Mouse (Mus musculus) embryonic facial prominence, embryonic 11.5 days (tissue): ENCODE measurements around the gene Mfsd9. TPM values are rescaled to one million over a fixed set of nuclear protein-coding genes. Genes with fewer than 3 reads are reported as not detected.

ENCODE experiments used
- ATAC-seq: fragments of 200-750 bp; cut with Nextera tagmentation; replicated peaks from 2 replicates; pipeline ENCODE4 v1.8.0; 2017; ENCODE audit warnings: low read depth; ENCODE audit not compliant: insufficient number of reproducible peaks, low FRiP score, low TSS enrichment
- DNase-seq: peaks from one replicate; pipeline ENCODE4 v3.0.0-alpha.2; 2015; ENCODE audit warnings: low spot score
- H3K27ac ChIP-seq: fragments of 300-500 bp; sonication (generic); replicated peaks from 2 replicates; pipeline ENCODE4 v1.5.1; 2014; ENCODE audit warnings: mild to moderate bottlenecking, low read depth, low read length, control low read depth
- H3K27me3 ChIP-seq: fragments of 300-500 bp; sonication (generic); 2 replicates; pipeline ENCODE4 v1.6.1; 2014; ENCODE audit warnings: mild to moderate bottlenecking, low read length, moderate library complexity, mixed read lengths; ENCODE audit not compliant: control insufficient read depth, insufficient read depth
- H3K36me3 ChIP-seq: fragments of 300-500 bp; sonication (generic); replicated peaks from 2 replicates; pipeline ENCODE4 v1.6.1; 2014; ENCODE audit warnings: low read depth, mild to moderate bottlenecking, low read length, moderate library complexity, mixed read lengths; ENCODE audit not compliant: control insufficient read depth, insufficient read depth
- H3K4me1 ChIP-seq: fragments of 300-500 bp; sonication (generic); 2 replicates; pipeline ENCODE4 v1.6.1; 2014; ENCODE audit warnings: low read length, mixed read lengths; ENCODE audit not compliant: control insufficient read depth, insufficient read depth
- H3K4me2 ChIP-seq: fragments of 300-500 bp; sonication (generic); 2 replicates; pipeline ENCODE4 v1.6.1; 2014; ENCODE audit warnings: low read depth, mild to moderate bottlenecking, control low read depth, low read length, moderate library complexity
- H3K4me3 ChIP-seq: fragments of 300-500 bp; sonication (generic); 2 replicates; pipeline ENCODE4 v1.5.1; 2014; ENCODE audit warnings: low read depth, low read length, control low read depth
- H3K9ac ChIP-seq: fragments of 300-500 bp; sonication (generic); replicated peaks from 2 replicates; pipeline ENCODE4 v1.6.1; 2014; ENCODE audit warnings: mild to moderate bottlenecking, control low read depth, low read length
- H3K9me3 ChIP-seq: fragments of 300-500 bp; sonication (generic); replicated peaks from 2 replicates; pipeline ENCODE4 v1.6.1; 2016; ENCODE audit warnings: mild to moderate bottlenecking, low read length, inconsistent platforms, mixed read lengths; ENCODE audit not compliant: control insufficient read depth
- WGBS: fragments of 180-500 bp; shearing (Covaris S2); extraction: QIAGEN DNeasy Blood & Tissue Kit; methylation state at CpG from one replicate; pipeline ENCODE4 v1.1.7; 2014; 5-methylcytosine and 5-hydroxymethylcytosine counted together
- polyA plus RNA-seq: library from polyadenylated mRNA; unstranded; fragments of >200 nt; fragmentation: Nextera tagmentation; extraction: Ambion mirVana; gene quantifications from 2 replicates; pipeline ENCODE4 v1.2.1, GENCODE M21; 2014

The Mfsd9 gene
- polyA plus RNA-seq: 2.6 and 3.8 TPM in 2 replicates

DNA sequence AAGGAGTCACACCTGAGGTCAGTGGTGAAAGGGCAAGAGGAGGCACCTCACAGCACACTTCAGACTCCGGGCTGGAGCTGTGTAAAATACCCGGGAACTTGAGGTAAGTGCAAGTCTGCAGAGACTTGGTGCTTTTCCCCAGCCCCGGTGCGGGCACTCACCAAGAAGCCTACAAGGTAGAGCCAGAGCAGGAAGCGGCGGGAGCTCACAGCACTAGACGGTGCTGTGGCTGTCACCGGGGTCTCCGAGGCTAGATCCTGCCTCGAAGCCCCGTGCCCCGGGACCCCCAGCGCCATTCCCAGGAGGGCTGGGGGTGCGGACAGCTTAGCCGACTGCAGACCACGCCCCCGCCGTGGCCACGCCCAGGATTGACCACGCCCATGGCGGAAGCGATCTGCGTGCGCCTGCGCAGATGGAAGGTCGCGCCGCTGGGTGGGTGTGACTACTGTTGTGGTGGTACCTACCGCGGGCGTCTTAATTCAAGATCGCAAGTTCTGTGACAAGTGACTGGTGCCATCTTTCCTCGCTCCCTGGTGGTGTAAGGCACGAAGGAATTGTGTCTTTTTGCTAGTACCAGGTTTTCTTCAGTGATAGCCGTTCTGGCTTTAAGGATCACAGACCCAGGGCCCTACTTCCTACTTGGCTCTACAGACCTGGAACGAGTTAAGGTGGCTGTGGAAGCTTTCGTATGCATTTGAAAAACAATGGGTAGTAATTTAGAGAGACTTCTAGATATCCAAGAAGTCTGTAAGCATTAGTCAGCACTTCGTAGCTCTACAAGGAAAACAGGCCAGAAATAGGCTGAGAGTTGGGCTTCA, at the start of gene Mfsd9:
Gene Mfsd9 (minus strand): TSS at position 364 of the 818 bp plus-strand sequence.
- H3K27ac ChIP-seq: no peak within 1 kb of the TSS
- 4% methylated on average over 38 of the region's 38 CpGs for WGBS
- H3K4me2 ChIP-seq: peak within 1 kb of the TSS; percentile 68
- no peaks in the 10 kb centered on the region for H3K27me3 ChIP-seq
- ATAC-seq: peak; percentile 89
- H3K4me1 ChIP-seq: no peaks in the 10 kb centered on the region
- H3K9me3 ChIP-seq: no peaks in the 10 kb centered on the region
- peak within 1 kb of the TSS; percentile 56 for H3K4me3 ChIP-seq
- peak; percentile 90 for DNase-seq
- H3K9ac ChIP-seq: peak within 1 kb of the TSS; percentile 64
- H3K36me3 ChIP-seq: no peaks in the 10 kb centered on the region

DNA sequence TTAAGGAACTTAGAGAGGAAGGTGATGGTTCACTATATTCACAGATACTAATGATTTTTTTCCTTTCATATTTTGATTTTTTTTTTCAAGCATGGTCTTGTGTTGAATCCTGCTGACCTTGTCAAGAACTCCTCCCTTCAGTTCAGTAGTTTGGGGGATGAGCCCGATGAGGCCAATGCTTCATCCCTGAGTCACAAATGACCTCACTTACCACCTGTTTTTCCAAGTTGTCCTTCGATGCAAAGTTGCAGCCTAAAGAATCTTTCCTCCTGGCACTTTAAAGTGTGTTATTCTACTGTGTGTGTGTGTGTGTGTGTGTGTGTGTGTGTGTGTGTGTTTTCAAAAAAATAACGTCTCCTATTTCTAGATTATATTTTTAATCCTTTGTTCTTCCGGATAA, 45.0 kb upstream of the Mfsd9 start:
- H3K27me3 ChIP-seq: no peaks in the 10 kb centered on the region
- no peak for ATAC-seq
- no peak overlapping the region for H3K4me2 ChIP-seq
- no peak for DNase-seq
- H3K9me3 ChIP-seq: no peaks in the 10 kb centered on the region
- 89% methylated on average over 4 of the region's 4 CpGs for WGBS
- H3K4me1 ChIP-seq: no peaks in the 10 kb centered on the region
- H3K27ac ChIP-seq: no peak overlapping the region
- H3K36me3 ChIP-seq: no peaks in the 10 kb centered on the region
- H3K4me3 ChIP-seq: no peak overlapping the region
- H3K9ac ChIP-seq: no peak overlapping the region

GRCm38 (mm10) chr1:40830712-40831507, 40.4 kb upstream of the Mfsd9 start:
- no peak overlapping the region for H3K9ac ChIP-seq
- H3K4me3 ChIP-seq: no peak overlapping the region
- no peak overlapping the region for H3K4me2 ChIP-seq
- ATAC-seq (no peak), DNase-seq (no peak)
- WGBS: 86% methylated on average over 4 of the region's 4 CpGs
- H3K27me3 ChIP-seq: no peaks in the 10 kb centered on the region
- no peaks in the 10 kb centered on the region for H3K4me1 ChIP-seq
- H3K36me3 ChIP-seq: no peaks in the 10 kb centered on the region
- H3K27ac ChIP-seq: no peak overlapping the region
- H3K9me3 ChIP-seq: no peaks in the 10 kb centered on the region

DNA sequence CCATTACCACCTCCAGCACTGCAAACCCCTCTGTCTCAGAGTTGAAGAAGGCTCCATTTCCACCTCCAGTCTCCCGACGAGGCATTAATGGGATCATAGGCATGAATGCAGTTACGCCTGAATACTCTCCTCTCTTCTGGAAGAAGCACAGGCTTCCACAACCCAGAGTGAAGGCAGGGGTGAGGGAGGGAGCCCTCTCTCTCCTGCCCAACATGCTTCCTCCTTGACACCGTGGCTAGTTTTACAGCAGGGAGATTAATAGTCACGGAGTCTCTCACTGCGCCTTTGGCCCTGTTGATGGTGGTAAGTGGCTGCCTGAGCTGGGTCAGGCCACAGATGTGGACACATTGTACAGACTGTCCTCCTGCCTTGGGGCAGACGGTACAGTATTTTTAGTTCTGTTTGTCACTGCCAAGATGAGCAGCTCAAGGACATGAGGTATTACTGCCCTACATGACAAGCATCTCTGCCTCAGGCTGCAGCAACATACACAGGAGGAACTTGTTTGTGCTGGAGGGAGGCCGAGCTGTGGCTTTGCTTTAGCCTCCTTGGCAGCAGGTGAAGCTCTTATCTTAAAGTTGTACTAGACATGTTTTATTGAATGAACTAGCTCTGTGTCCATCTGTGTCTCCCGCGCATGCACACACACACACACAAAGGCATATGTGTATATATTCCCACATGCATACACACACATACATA, 38.9 kb upstream of the Mfsd9 start:
- WGBS: 81% methylated on average over 10 of the region's 10 CpGs
- Histone ChIP-seq H3K27me3 (no peaks in the 10 kb centered on the region), H3K4me2 (no peak overlapping the region), H3K27ac (no peak overlapping the region), H3K4me3 (no peak overlapping the region), H3K4me1 (no peaks in the 10 kb centered on the region), H3K9me3 (no peaks in the 10 kb centered on the region), H3K36me3 (no peaks in the 10 kb centered on the region), H3K9ac (no peak overlapping the region)
- no peak for DNase-seq
- ATAC-seq: no peak

- no peak overlapping the region for H3K9ac ChIP-seq
These were observed 35.3 kb upstream of the Mfsd9 start for GRCm38 (mm10) chr1:40825826-40826225.

GRCm38 (mm10) chr1:40824936-40825335, 34.4 kb upstream of the Mfsd9 start:
- H3K9ac ChIP-seq: no peak overlapping the region
- H3K9me3 ChIP-seq: no peaks in the 10 kb centered on the region
- no peak overlapping the region for H3K27ac ChIP-seq
- no peaks in the 10 kb centered on the region for H3K36me3 ChIP-seq
- H3K27me3 ChIP-seq: no peaks in the 10 kb centered on the region
- no peak overlapping the region for H3K4me2 ChIP-seq
- no peak overlapping the region for H3K4me3 ChIP-seq
- ATAC-seq (no peak), DNase-seq (peak; percentile 60)
- WGBS: 48% methylated on average over 8 of the region's 8 CpGs
- H3K4me1 ChIP-seq: no peaks in the 10 kb centered on the region

More at GRCm38 (mm10) chr1:40825826-40826225, 35.3 kb upstream of the Mfsd9 start:
- DNase-seq (no peak), ATAC-seq (no peak)
- Histone ChIP-seq H3K4me2 (no peak overlapping the region), H3K4me1 (no peaks in the 10 kb centered on the region), H3K27me3 (no peaks in the 10 kb centered on the region), H3K27ac (no peak overlapping the region), H3K4me3 (no peak overlapping the region), H3K36me3 (no peaks in the 10 kb centered on the region), H3K9me3 (no peaks in the 10 kb centered on the region)
- 79% methylated on average over 7 of the region's 7 CpGs for WGBS

DNA sequence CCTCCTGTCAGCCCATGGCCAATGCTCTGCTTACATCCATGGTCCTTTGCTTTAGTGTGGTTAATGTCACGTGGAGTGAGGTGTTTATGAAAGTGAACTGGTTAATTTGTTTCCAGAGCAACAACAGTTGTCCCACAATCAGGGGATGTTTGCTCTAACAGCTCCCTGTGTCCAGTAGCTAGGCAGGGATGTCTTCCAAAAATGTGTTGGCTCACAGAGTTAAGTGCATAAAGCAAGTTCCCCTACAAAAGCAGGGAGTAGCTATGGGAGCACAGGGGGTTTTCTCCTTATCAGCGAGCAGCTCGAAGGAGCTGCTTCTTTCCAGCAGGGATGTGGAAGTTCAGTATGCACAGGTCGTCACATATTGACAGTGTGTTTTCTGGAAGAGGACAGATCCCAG, 34.0 kb upstream of the Mfsd9 start:
- no peak for ATAC-seq
- 63% methylated on average over 4 of the region's 4 CpGs for WGBS
- H3K9me3 ChIP-seq: no peaks in the 10 kb centered on the region
- H3K36me3 ChIP-seq: no peaks in the 10 kb centered on the region
- H3K9ac ChIP-seq: no peak overlapping the region
- DNase-seq: no peak
- H3K4me2 ChIP-seq: no peak overlapping the region
- no peak overlapping the region for H3K4me3 ChIP-seq
- no peaks in the 10 kb centered on the region for H3K4me1 ChIP-seq
- no peak overlapping the region for H3K27ac ChIP-seq
- H3K27me3 ChIP-seq: no peaks in the 10 kb centered on the region
